Mouse (Mus musculus): ENCODE data around the gene Ints3. TPM values are rescaled to one million over a fixed set of nuclear protein-coding genes. Genes with fewer than 3 reads are reported as not detected.

Ints3 gene
- polyA plus RNA-seq, 1 experiment from 2014 or later, result 40.9 TPM

GRCm38 (mm10) chr3:90404609-90405008 is 28.8 kb downstream of the Ints3 start:
- WGBS, result 89% methylated on average over 4 of the region's 4 CpGs
- no peaks in the 10 kb centered on the region for H3K4me1 ChIP-seq
- H3K36me3 ChIP-seq (replicated peaks), result peaks cover 100% of the 10 kb centered on the region
- no peaks in the 10 kb centered on the region for H3K9me3 ChIP-seq
- H3K4me3 ChIP-seq, result no peak overlapping the region
- no peaks in the 10 kb centered on the region for H3K27me3 ChIP-seq (ENCODE audit: poor library complexity, severe bottlenecking)
- DNase-seq (ENCODE audit: extremely low spot score, low spot score), result no peak
- H3K27ac ChIP-seq, result no peak overlapping the region

GRCm38 (mm10) chr3:90404121-90404520 is 29.3 kb downstream of the Ints3 start:
- Histone ChIP-seq H3K4me3 (no peak overlapping the region), H3K9me3 (no peaks in the 10 kb centered on the region), H3K27ac (no peak overlapping the region), H3K36me3 (replicated peaks) (peaks cover 100% of the 10 kb centered on the region), H3K27me3 (ENCODE audit: poor library complexity, severe bottlenecking) (no peaks in the 10 kb centered on the region), H3K4me1 (no peaks in the 10 kb centered on the region)
- WGBS, result 96% methylated on average over 3 of the region's 3 CpGs
- no peak for DNase-seq (ENCODE audit: extremely low spot score, low spot score)

GRCm38 (mm10) chr3:90400993-90401392 is 32.4 kb downstream of the Ints3 start:
- DNase-seq (ENCODE audit: extremely low spot score, low spot score), result no peak
- Histone ChIP-seq H3K4me1 (no peaks in the 10 kb centered on the region), H3K27me3 (ENCODE audit: poor library complexity, severe bottlenecking) (no peaks in the 10 kb centered on the region), H3K36me3 (replicated peaks) (peaks cover 98% of the 10 kb centered on the region), H3K9me3 (no peaks in the 10 kb centered on the region), H3K27ac (no peak overlapping the region), H3K4me3 (no peak overlapping the region)
- WGBS, result 83% methylated on average over 4 of the region's 4 CpGs

DNA sequence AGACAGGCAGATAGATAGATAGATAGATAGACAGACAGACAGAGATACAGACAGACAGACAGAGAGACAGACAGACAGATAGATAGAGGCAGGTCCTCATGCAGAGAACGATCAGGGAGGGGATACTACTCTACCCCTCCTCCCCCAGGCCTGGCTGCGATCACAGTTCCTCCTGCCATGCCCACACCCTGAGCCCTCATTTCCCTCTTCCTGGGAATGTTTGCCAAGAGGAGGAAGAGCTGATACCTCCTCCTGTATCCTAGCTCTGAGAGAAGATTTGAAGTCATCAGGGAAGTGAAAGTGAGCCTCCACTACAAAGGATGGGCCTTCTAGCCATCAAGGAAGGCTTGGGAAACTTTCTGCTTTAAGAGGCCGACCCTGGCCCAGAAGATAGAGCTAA is 37.8 kb downstream of the Ints3 start:
- WGBS, result 85% methylated on average over 3 of the region's 3 CpGs
- no peak for DNase-seq (ENCODE audit: extremely low spot score, low spot score)
- H3K36me3 ChIP-seq (replicated peaks), result peaks cover 98% of the 10 kb centered on the region
- H3K27me3 ChIP-seq (ENCODE audit: poor library complexity, severe bottlenecking), result peaks cover 8% of the 10 kb centered on the region; the same call in 1 of the 2 replicates
- no peaks in the 10 kb centered on the region for H3K9me3 ChIP-seq
- peaks cover 11% of the 10 kb centered on the region for H3K4me1 ChIP-seq
- H3K4me3 ChIP-seq, result no peak overlapping the region
- H3K27ac ChIP-seq, result no peak overlapping the region

GRCm38 (mm10) chr3:90392661-90393060 is 40.8 kb downstream of the Ints3 start:
- H3K9me3 ChIP-seq, result no peaks in the 10 kb centered on the region
- DNase-seq (ENCODE audit: extremely low spot score, low spot score), result no peak
- peaks cover 75% of the 10 kb centered on the region for H3K36me3 ChIP-seq (replicated peaks)
- H3K4me1 ChIP-seq, result peaks cover 41% of the 10 kb centered on the region
- WGBS, result 91% methylated on average over 3 of the region's 3 CpGs
- H3K27ac ChIP-seq, result no peak overlapping the region
- peaks cover 28% of the 10 kb centered on the region for H3K27me3 ChIP-seq (ENCODE audit: poor library complexity, severe bottlenecking)
- no peak overlapping the region for H3K4me3 ChIP-seq

DNA sequence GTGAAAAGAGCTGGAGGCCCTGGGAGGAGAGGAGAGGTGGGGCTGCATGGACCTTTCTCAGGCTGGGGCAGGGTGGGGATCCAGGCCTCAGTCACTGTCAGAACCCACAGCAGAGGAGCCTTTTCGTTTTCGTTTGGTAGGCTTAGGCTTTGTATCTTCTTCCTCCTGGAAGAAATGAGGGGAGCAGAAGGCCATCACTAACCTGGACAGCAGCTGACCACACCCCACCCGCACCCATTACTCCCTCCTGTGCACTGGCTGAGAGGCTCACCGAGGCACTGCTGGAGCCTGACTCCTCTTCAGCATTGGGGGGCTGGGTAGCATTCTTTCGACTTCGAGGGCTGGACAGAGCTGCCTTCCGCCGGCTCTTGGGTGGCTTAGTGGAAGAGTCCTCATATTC is 41.5 kb downstream of the Ints3 start:
- 90% methylated on average over 8 of the region's 8 CpGs for WGBS

DNA sequence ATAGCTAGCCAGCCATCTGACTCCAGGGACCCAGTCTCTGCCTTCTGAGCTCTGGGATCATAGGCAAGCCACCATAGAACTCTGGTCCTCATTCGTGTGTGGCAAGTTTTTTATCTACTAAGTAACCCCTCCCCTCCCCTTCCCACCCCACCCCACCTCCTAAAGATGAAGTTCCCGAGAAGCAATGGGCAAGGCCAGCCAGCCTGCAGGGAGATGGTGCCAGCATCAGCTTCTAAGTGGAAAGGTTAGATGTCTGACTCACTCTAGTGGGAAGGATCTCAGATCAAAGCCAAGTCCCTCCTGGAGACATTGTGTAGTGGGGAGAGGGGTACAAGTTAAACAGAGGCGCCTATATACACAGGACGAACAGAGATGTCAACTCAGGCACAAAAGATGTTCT is 42.4 kb downstream of the Ints3 start:
- WGBS, result 76% methylated on average over 4 of the region's 4 CpGs
- DNase-seq (ENCODE audit: extremely low spot score, low spot score), result no peak
- Histone ChIP-seq H3K36me3 (replicated peaks) (peaks cover 75% of the 10 kb centered on the region), H3K9me3 (no peaks in the 10 kb centered on the region), H3K27ac (peak overlapping the region; percentile 93), H3K4me1 (peaks cover 51% of the 10 kb centered on the region), H3K27me3 (ENCODE audit: poor library complexity, severe bottlenecking) (peaks cover 28% of the 10 kb centered on the region), H3K4me3 (no peak overlapping the region)

More for the DNA sequence above, 41.5 kb downstream of the Ints3 start:
- Histone ChIP-seq H3K27ac (no peak overlapping the region), H3K27me3 (ENCODE audit: poor library complexity, severe bottlenecking) (peaks cover 28% of the 10 kb centered on the region), H3K4me3 (no peak overlapping the region), H3K9me3 (no peaks in the 10 kb centered on the region), H3K36me3 (replicated peaks) (peaks cover 75% of the 10 kb centered on the region), H3K4me1 (peaks cover 48% of the 10 kb centered on the region)
- DNase-seq (ENCODE audit: extremely low spot score, low spot score), result no peak

- WGBS, result 1% methylated on average over 47 of the region's 55 CpGs
Measured at GRCm38 (mm10) chr3:90389511-90390490, 43.6 kb downstream of the Ints3 start, which contains the start of gene Slc27a3. Slc27a3 (minus strand) TSS chr3:90389938.

GRCm38 (mm10) chr3:90388726-90389510 is 44.5 kb downstream of the Ints3 start:
- peaks cover 73% of the 10 kb centered on the region for H3K36me3 ChIP-seq (replicated peaks)
- H3K4me1 ChIP-seq, result peaks cover 62% of the 10 kb centered on the region
- WGBS, result 3% methylated on average over 53 of the region's 53 CpGs
- H3K4me3 ChIP-seq, result peak overlapping the region; percentile 75
- H3K9me3 ChIP-seq, result no peaks in the 10 kb centered on the region
- DNase-seq (ENCODE audit: extremely low spot score, low spot score), result peak; percentile 67
- peak overlapping the region; percentile 93 for H3K27ac ChIP-seq
- H3K27me3 ChIP-seq (ENCODE audit: poor library complexity, severe bottlenecking), result peaks cover 28% of the 10 kb centered on the region

More at GRCm38 (mm10) chr3:90389511-90390490, 43.6 kb downstream of the Ints3 start, which contains the start of gene Slc27a3:
- peaks cover 75% of the 10 kb centered on the region for H3K36me3 ChIP-seq (replicated peaks)
- DNase-seq (ENCODE audit: extremely low spot score, low spot score), result peak; percentile 66
- H3K4me3 ChIP-seq, result peak within 1 kb of the TSS; percentile 75
- H3K4me1 ChIP-seq, result peaks cover 60% of the 10 kb centered on the region
- peak within 1 kb of the TSS; percentile 93 for H3K27ac ChIP-seq
- H3K27me3 ChIP-seq (ENCODE audit: poor library complexity, severe bottlenecking), result peaks cover 28% of the 10 kb centered on the region
- H3K9me3 ChIP-seq, result no peaks in the 10 kb centered on the region

- H3K9me3 ChIP-seq, result no peaks in the 10 kb centered on the region
- no peak for DNase-seq (ENCODE audit: extremely low spot score, low spot score)
- peaks cover 62% of the 10 kb centered on the region for H3K4me1 ChIP-seq
- peak overlapping the region; percentile 75 for H3K4me3 ChIP-seq
- peaks cover 28% of the 10 kb centered on the region for H3K27me3 ChIP-seq (ENCODE audit: poor library complexity, severe bottlenecking)
- H3K27ac ChIP-seq, result no peak overlapping the region
- WGBS, result 79% methylated on average over 4 of the region's 4 CpGs
- peaks cover 67% of the 10 kb centered on the region for H3K36me3 ChIP-seq (replicated peaks)
Measured at GRCm38 (mm10) chr3:90388192-90388591, 45.2 kb downstream of the Ints3 start.

GRCm38 (mm10) chr3:90387483-90387882 is 45.9 kb downstream of the Ints3 start:
- WGBS, result 84% methylated on average over 11 of the region's 11 CpGs
- Histone ChIP-seq H3K27ac (no peak overlapping the region), H3K27me3 (ENCODE audit: poor library complexity, severe bottlenecking) (peaks cover 28% of the 10 kb centered on the region), H3K9me3 (no peaks in the 10 kb centered on the region), H3K4me1 (peaks cover 62% of the 10 kb centered on the region), H3K4me3 (no peak overlapping the region), H3K36me3 (replicated peaks) (peaks cover 60% of the 10 kb centered on the region)
- DNase-seq (ENCODE audit: extremely low spot score, low spot score), result no peak

GRCm38 (mm10) chr3:90386817-90387216 is 46.6 kb downstream of the Ints3 start:
- no peak overlapping the region for H3K27ac ChIP-seq
- H3K4me3 ChIP-seq, result no peak overlapping the region
- peaks cover 28% of the 10 kb centered on the region for H3K27me3 ChIP-seq (ENCODE audit: poor library complexity, severe bottlenecking)
- 94% methylated on average over 10 of the region's 10 CpGs for WGBS
- DNase-seq (ENCODE audit: extremely low spot score, low spot score), result no peak
- H3K4me1 ChIP-seq, result peaks cover 62% of the 10 kb centered on the region
- H3K36me3 ChIP-seq (replicated peaks), result peaks cover 54% of the 10 kb centered on the region
- no peaks in the 10 kb centered on the region for H3K9me3 ChIP-seq

Measured in forebrain, embryonic 10.5 days (tissue).